Mouse (Mus musculus): Measurements from ENCODE around the gene Kat7. TPM values are rescaled to one million over a fixed set of nuclear protein-coding genes. Genes with fewer than 3 reads are reported as not detected.

Gene Kat7
- polyA plus RNA-seq, 1 experiment from 2014 or later: 25.0 TPM

DNA sequence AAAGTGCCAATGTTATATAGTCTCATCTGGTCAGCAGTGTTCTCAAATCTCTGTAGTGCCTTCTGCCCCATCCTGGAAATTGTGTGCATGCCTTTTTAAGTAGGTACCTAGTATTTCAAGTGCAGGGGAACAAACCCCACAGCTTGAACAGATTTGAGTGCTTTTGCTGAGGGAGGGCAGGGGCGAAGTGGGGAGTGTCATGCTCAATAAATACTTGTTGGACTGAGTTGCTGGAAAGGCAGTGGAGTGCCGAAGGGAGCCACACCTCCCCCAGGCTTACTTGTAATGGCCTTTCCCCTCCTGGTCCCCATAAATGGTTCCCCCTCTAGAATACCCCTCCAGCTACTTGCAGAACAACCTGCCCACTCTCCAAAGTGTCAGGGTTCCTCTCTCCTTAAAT is 34.1 kb upstream of the Kat7 start:
- TF ChIP-seq CTCF (IDR thresholded peaks at IDR 0.05; ENCODE audit: low read depth) (no peak), EP300 (optimal IDR thresholded peaks at IDR 0.05) (no peak)
- DNase-seq (ENCODE audit: low spot score): no peak
- no peaks in the 10 kb centered on the region for H3K9me3 ChIP-seq (ENCODE audit: control insufficient read depth, low read length)
- no peak overlapping the region for H3K4me3 ChIP-seq (ENCODE audit: low read depth, low read length)
- 51% methylated on average over 2 of the region's 2 CpGs for whole genome bisulfite sequencing
- H3K27me3 ChIP-seq (ENCODE audit: control insufficient read depth, insufficient read depth, low read length): no peaks in the 10 kb centered on the region
- no peak overlapping the region for H3K27ac ChIP-seq (replicated peaks)
- no peaks in the 10 kb centered on the region; the same call in 1 of the 2 replicates for H3K36me3 ChIP-seq (ENCODE audit: control insufficient read depth, insufficient read depth, low read length)
- ATAC-seq (ENCODE audit: low FRiP score, low TSS enrichment): no peak
- H3K4me2 ChIP-seq (replicated peaks; ENCODE audit: low read depth): no peak overlapping the region
- H3K9ac ChIP-seq (ENCODE audit: low read length): no peak overlapping the region
- peaks cover 3% of the 10 kb centered on the region; the same call in 1 of the 2 replicates for H3K4me1 ChIP-seq (replicated peaks; ENCODE audit: control insufficient read depth, insufficient read depth)

DNA sequence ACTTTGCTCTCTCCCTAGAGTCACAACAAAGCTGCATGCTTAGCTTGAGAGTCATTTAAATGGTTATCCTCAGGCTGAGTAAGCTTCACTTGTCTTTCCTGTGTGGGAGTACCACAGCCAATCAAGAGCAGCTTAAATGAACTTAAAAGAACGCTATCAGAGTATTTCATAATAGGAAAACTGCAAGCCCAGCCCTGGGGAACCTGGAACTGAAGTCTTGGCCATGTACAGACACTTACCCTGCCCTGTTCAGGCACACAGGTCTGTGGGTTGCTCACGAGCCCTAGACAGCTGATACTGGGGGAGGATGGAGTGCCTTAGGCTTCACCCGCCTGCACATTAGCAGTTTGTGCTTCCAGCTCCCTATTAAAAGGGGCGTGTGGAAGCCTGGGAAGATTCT is 33.1 kb upstream of the Kat7 start:
- Histone ChIP-seq H3K9ac (ENCODE audit: low read length) (no peak overlapping the region), H3K4me3 (ENCODE audit: low read depth, low read length) (no peak overlapping the region), H3K27me3 (ENCODE audit: control insufficient read depth, insufficient read depth, low read length) (no peaks in the 10 kb centered on the region), H3K27ac (replicated peaks) (no peak overlapping the region), H3K36me3 (ENCODE audit: control insufficient read depth, insufficient read depth, low read length) (no peaks in the 10 kb centered on the region), H3K4me1 (replicated peaks; ENCODE audit: control insufficient read depth, insufficient read depth) (peaks cover 3% of the 10 kb centered on the region), H3K4me2 (replicated peaks; ENCODE audit: low read depth) (no peak overlapping the region), H3K9me3 (ENCODE audit: control insufficient read depth, low read length) (no peaks in the 10 kb centered on the region)
- ATAC-seq (ENCODE audit: low FRiP score, low TSS enrichment) (no peak), DNase-seq (ENCODE audit: low spot score) (no peak)
- WGBS: 64% methylated on average over 4 of the region's 4 CpGs
- TF ChIP-seq CTCF (IDR thresholded peaks at IDR 0.05; ENCODE audit: low read depth): no peak
- no peak for TF ChIP-seq EP300 (optimal IDR thresholded peaks at IDR 0.05)

DNA sequence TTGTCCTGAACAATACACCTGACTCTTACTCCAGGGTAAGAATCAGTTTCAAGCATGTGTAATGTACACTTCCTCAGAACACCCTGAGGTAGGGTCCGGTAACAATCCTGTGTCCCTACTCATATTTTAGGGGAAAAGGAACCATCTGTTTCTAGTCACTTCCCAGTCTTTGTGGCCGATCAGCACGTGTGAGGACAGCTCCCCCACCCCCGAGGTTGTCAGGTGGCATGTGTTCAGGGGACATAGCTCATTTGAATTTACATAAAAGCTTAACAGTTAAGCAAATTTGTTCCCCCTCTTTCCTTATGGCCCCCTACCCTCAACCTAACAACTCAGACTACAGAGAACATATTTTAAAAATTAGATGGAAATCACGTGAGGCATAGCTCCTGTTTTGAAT is 30.6 kb upstream of the Kat7 start:
- no peak for DNase-seq (ENCODE audit: low spot score)
- no peaks in the 10 kb centered on the region for H3K27me3 ChIP-seq (ENCODE audit: control insufficient read depth, insufficient read depth, low read length)
- ATAC-seq (ENCODE audit: low FRiP score, low TSS enrichment): no peak
- H3K4me2 ChIP-seq (replicated peaks; ENCODE audit: low read depth): no peak overlapping the region
- H3K36me3 ChIP-seq (ENCODE audit: control insufficient read depth, insufficient read depth, low read length): no peaks in the 10 kb centered on the region
- WGBS: 43% methylated on average over 5 of the region's 5 CpGs
- peaks cover 8% of the 10 kb centered on the region for H3K4me1 ChIP-seq (replicated peaks; ENCODE audit: control insufficient read depth, insufficient read depth)
- H3K27ac ChIP-seq (replicated peaks): no peak overlapping the region
- no peak overlapping the region for H3K9ac ChIP-seq (ENCODE audit: low read length)
- no peaks in the 10 kb centered on the region for H3K9me3 ChIP-seq (ENCODE audit: control insufficient read depth, low read length)
- no peak overlapping the region for H3K4me3 ChIP-seq (ENCODE audit: low read depth, low read length)
- TF ChIP-seq CTCF (IDR thresholded peaks at IDR 0.05; ENCODE audit: low read depth) (no peak), EP300 (optimal IDR thresholded peaks at IDR 0.05) (no peak)

DNA sequence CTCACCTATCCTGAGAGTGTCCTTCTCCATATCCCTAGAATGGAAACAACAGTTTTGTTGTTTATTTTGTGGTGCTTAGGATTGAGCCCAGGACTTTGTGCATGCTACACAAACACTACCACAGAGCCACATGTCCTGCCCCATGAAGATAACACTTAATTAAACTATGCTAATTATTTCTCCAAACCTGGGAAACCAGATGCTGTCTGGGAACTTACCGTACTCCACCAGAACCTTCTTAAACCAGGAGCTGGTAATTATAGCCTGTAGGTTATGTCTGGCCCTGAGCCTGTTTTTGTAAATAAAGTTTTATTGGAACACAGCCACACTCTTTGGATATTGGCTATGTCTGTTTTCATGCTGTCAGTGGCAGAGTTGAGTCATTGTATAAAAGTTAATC is 30.2 kb upstream of the Kat7 start:
- Histone ChIP-seq H3K27ac (replicated peaks) (no peak overlapping the region), H3K4me3 (ENCODE audit: low read depth, low read length) (no peak overlapping the region), H3K4me1 (replicated peaks; ENCODE audit: control insufficient read depth, insufficient read depth) (peaks cover 8% of the 10 kb centered on the region), H3K4me2 (replicated peaks; ENCODE audit: low read depth) (no peak overlapping the region), H3K27me3 (ENCODE audit: control insufficient read depth, insufficient read depth, low read length) (no peaks in the 10 kb centered on the region), H3K9me3 (ENCODE audit: control insufficient read depth, low read length) (no peaks in the 10 kb centered on the region), H3K36me3 (ENCODE audit: control insufficient read depth, insufficient read depth, low read length) (no peaks in the 10 kb centered on the region), H3K9ac (ENCODE audit: low read length) (no peak overlapping the region)
- DNase-seq (ENCODE audit: low spot score) (no peak), ATAC-seq (ENCODE audit: low FRiP score, low TSS enrichment) (no peak)
- 64% methylated on average over 1 of the region's 1 CpGs for WGBS
- TF ChIP-seq CTCF (IDR thresholded peaks at IDR 0.05; ENCODE audit: low read depth) (no peak), EP300 (optimal IDR thresholded peaks at IDR 0.05) (no peak)

DNA sequence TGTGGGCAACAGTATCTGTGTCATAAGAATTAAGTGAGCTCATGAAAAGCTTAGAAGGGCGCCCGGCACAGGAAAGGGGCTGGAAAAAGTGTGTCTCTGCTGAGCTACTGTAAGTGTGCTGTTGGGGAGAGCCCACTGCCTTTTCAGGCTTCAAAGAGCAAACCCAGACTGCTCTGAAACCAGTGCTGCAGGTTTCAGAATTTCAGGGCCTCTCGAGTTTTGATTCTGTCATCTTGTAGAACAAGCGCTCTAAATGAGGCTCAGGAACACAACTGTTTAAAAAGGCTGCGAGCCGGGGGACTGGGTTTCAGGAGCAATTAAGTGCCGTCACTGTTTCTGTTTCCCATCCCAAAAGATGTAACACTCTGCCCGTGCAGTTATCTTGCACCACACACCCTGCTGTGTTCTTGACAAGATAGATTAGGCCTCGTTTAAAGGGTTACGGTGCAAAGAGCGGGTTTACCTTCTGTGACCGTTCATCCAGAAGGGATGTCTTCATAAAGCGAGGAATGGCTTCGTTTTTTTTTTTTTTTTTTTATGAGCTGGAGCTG is 29.5 kb upstream of the Kat7 start:
- H3K4me1 ChIP-seq (replicated peaks; ENCODE audit: control insufficient read depth, insufficient read depth): peaks cover 8% of the 10 kb centered on the region
- no peaks in the 10 kb centered on the region for H3K9me3 ChIP-seq (ENCODE audit: control insufficient read depth, low read length)
- H3K4me3 ChIP-seq (ENCODE audit: low read depth, low read length): no peak overlapping the region
- H3K27ac ChIP-seq (replicated peaks): no peak overlapping the region
- ATAC-seq (ENCODE audit: low FRiP score, low TSS enrichment) (no peak), DNase-seq (ENCODE audit: low spot score) (no peak)
- H3K27me3 ChIP-seq (ENCODE audit: control insufficient read depth, insufficient read depth, low read length): no peaks in the 10 kb centered on the region
- TF ChIP-seq CTCF (IDR thresholded peaks at IDR 0.05; ENCODE audit: low read depth): no peak
- no peak for TF ChIP-seq EP300 (optimal IDR thresholded peaks at IDR 0.05)
- H3K36me3 ChIP-seq (ENCODE audit: control insufficient read depth, insufficient read depth, low read length): no peaks in the 10 kb centered on the region
- WGBS: 18% methylated on average over 14 of the region's 14 CpGs
- H3K4me2 ChIP-seq (replicated peaks; ENCODE audit: low read depth): peak overlapping the region; percentile 6; the same call in 1 of the 2 replicates
- H3K9ac ChIP-seq (ENCODE audit: low read length): no peak overlapping the region

DNA sequence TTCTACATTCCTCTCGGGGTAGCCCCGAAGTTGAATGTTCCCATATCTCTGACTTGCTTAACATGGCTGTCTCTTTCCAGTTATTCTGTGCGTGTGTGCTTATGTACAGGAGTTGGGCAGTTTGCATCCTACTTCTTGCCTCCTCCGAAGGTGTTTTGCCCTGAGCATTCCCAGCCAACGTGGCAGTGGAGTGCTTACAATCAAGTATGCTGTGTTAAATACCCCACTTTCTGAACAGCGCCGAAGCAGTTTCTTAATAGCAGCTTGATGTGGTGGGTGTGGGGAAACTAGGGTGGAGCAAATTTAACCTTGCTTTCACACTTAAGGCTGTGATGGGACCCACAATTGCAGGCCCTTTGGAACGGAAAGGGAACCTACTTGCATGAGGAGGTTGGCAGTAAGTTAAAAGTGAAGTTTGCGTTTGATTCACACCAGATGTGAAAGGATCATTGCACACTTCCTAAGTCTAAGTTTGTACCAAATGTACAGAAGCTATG is 27.8 kb upstream of the Kat7 start:
- Histone ChIP-seq H3K9me3 (ENCODE audit: control insufficient read depth, low read length) (no peaks in the 10 kb centered on the region), H3K4me2 (replicated peaks; ENCODE audit: low read depth) (peak overlapping the region; percentile 89)
- no peak for DNase-seq (ENCODE audit: low spot score)

More for the DNA sequence above, 27.8 kb upstream of the Kat7 start:
- TF ChIP-seq CTCF (IDR thresholded peaks at IDR 0.05; ENCODE audit: low read depth): no peak
- TF ChIP-seq EP300 (optimal IDR thresholded peaks at IDR 0.05): no peak
- no peaks in the 10 kb centered on the region for H3K27me3 ChIP-seq (ENCODE audit: control insufficient read depth, insufficient read depth, low read length)
- H3K4me3 ChIP-seq (ENCODE audit: low read depth, low read length): peak overlapping the region; percentile 94
- H3K36me3 ChIP-seq (ENCODE audit: control insufficient read depth, insufficient read depth, low read length): no peaks in the 10 kb centered on the region
- peak overlapping the region; percentile 79 for H3K9ac ChIP-seq (ENCODE audit: low read length)
- H3K4me1 ChIP-seq (replicated peaks; ENCODE audit: control insufficient read depth, insufficient read depth): peaks cover 5% of the 10 kb centered on the region; the same call in 1 of the 2 replicates
- 19% methylated on average over 9 of the region's 9 CpGs for WGBS
- no peak overlapping the region for H3K27ac ChIP-seq (replicated peaks)
- ATAC-seq (ENCODE audit: low FRiP score, low TSS enrichment): no peak

Data from stomach, postnatal 0 days (tissue).